Mouse (Mus musculus) myocyte (in vitro differentiated cells): ENCODE measurements around the gene Coa7.

Experiments used
- E2F4 ChIP-seq: IDR thresholded peaks from one replicate; pipeline ENCODE4 v1.6.1; 2011; ENCODE audit warnings: mild to moderate bottlenecking, control low read depth, moderate library complexity; ENCODE audit not compliant: insufficient read depth
- MAX ChIP-seq: IDR thresholded peaks from one replicate; pipeline ENCODE4 v1.6.1; 2011; ENCODE audit warnings: low read depth, mild to moderate bottlenecking, control low read depth
- MYOD1 ChIP-seq, 3 experiments: IDR thresholded peaks; one replicate each; pipeline ENCODE4 v1.6.1; 2011; ENCODE audit warnings: control low read depth in 2 of 3, low read depth in 2 of 3, mild to moderate bottlenecking in 2 of 3, moderate library complexity in 1 of 3; ENCODE audit not compliant: insufficient read length in 2 of 3, control insufficient read depth in 1 of 3
- POLR2A ChIP-seq: IDR thresholded peaks from one replicate; pipeline ENCODE4 v1.6.1; 2011; ENCODE audit warnings: low read depth, mild to moderate bottlenecking, control low read depth, moderate library complexity; ENCODE audit not compliant: insufficient read length
- SRF ChIP-seq: IDR thresholded peaks from one replicate; pipeline ENCODE4 v1.6.1; 2011; ENCODE audit warnings: low read depth; ENCODE audit not compliant: control insufficient read depth, insufficient read length
- TCF12 ChIP-seq: IDR thresholded peaks from one replicate; pipeline ENCODE4 v1.6.1; 2011; ENCODE audit warnings: mild to moderate bottlenecking, control low read depth; ENCODE audit not compliant: poor library complexity, insufficient read depth, severe bottlenecking
- USF1 ChIP-seq: IDR thresholded peaks from one replicate; pipeline ENCODE4 v1.6.1; 2011; ENCODE audit warnings: low read depth, mild to moderate bottlenecking, control low read depth, moderate library complexity

- TF ChIP-seq POLR2A (no peak), USF1 (no peak), E2F4 (no peak), SRF (no peak), TCF12 (no peak), MYOD1 (IDR thresholded peaks at IDR 0.05; ENCODE audit: control insufficient read depth in 1 of 3, insufficient read length in 2 of 3, low read depth in 2 of 3) (no peak), MAX (no peak)
Measured at GRCm38 (mm10) chr4:108379476-108379875, 51.5 kb downstream of the Coa7 start.
